Mouse (Mus musculus) large intestine, adult 2 months (tissue): ENCODE results near the gene Gm42791. TPM values are rescaled to one million over a fixed set of nuclear protein-coding genes. Genes with fewer than 3 reads are reported as not detected.

ENCODE experiments used
- DNase-seq: peaks from one replicate; pipeline ENCODE4 v3.0.0-alpha.2; 2012; ENCODE audit warnings: low read depth, low spot score
- WGBS: fragments of 180-500 bp; shearing (Covaris S2); methylation state at CpG from one replicate; pipeline ENCODE4 v1.1.7; 2018; 5-methylcytosine and 5-hydroxymethylcytosine counted together
- polyA plus RNA-seq: library from polyadenylated mRNA; depleted of rRNA; stranded (reverse); fragments of >200 nt; gene quantifications from 2 replicates; pipeline ENCODE4 v1.2.3, GENCODE M21; 2012; rRNA removed

Gene Gm42791
- polyA plus RNA-seq = not detected in 2 replicates

GRCm38 (mm10) chr5:148994706-148995414, at the start of gene Gm42791:
TSS of gene Gm42791 (minus strand) at chr5:148995147.
- peak; percentile 94 for DNase-seq
- WGBS = 1% methylated on average over 33 of the region's 33 CpGs

- DNase-seq = no peak
- WGBS = 73% methylated on average over 4 of the region's 4 CpGs
Measured at GRCm38 (mm10) chr5:149044067-149044466, 49.1 kb upstream of the Gm42791 start.

GRCm38 (mm10) chr5:149043240-149043639, 48.3 kb upstream of the Gm42791 start:
- DNase-seq = no peak
- WGBS = 80% methylated on average over 6 of the region's 6 CpGs

DNA sequence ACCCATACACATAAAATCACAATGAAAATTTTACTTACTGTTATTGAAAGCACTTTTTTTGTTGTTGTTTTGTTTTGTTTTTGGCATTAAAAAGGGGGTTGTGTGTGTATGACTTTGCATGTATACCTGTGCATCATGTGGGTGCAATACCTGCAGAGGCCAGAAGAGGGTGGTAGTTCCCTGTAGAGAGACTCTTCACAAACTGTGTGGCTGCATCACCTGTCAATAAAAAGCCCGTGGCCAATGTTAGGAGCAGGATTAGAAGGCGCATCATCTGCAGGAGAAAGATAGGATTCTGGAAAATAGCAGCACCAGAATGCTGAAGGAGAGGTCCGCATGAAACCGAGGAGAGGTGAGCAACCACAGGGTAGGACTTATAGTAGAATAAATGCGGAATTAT, 44.9 kb upstream of the Gm42791 start:
- no peak for DNase-seq
- 87% methylated on average over 5 of the region's 5 CpGs for WGBS

GRCm38 (mm10) chr5:149037729-149038128, 42.8 kb upstream of the Gm42791 start:
- DNase-seq = no peak
- WGBS = 10% methylated on average over 10 of the region's 10 CpGs

GRCm38 (mm10) chr5:149036920-149037319, 42.0 kb upstream of the Gm42791 start:
- no peak for DNase-seq
- 95% methylated on average over 3 of the region's 3 CpGs for WGBS

DNA sequence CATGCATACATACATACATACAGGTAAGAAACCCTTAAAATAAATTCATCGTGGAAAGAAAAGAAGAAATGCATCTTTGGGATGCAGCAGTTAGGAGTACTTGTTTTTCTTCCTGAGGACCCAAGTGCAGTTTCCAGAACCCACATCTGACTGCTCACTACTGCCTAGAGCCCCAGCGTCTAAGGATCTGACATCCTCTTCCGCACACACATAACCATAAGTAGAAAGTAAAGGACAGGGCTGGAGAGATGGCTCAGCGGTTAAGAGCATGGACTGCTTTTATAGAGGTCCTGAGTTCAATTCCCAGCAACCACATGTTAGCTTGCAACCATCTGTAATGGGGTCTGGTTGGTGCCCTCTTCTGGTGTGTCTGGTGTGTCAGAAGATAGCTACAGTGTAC, 37.5 kb upstream of the Gm42791 start:
- 98% methylated on average over 4 of the region's 4 CpGs for WGBS
- no peak for DNase-seq

DNA sequence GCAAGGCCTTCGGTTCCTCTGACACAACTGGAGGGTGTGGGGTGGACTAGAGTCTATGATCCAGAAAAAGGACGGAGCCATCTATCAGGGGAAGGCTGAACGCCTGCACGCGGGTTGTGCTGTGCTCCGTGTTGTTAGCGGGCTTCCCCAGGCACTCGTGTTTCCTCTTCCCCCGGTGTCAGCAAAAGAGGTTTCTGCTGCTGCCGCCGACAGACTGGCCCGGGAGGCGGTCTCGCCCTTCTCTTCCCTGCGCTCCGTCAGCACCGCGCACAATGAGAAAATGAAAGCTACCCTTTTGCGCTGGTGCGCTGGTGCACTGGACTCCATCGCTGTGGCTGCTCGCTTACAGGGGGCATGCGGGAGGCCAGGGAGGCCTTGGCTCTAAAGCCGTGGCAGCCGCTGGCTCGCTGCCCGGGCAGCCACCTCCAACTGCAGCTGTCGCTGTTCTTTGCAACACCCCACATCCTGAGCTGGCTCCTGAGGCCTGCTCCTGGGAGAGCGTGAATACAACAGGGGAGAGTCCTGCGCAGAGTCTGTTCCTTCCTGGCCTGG, 36.3 kb upstream of the Gm42791 start:
- no peak for DNase-seq
- WGBS = under 1% methylated on average over 30 of the region's 30 CpGs

GRCm38 (mm10) chr5:149030103-149030502, 35.2 kb upstream of the Gm42791 start:
- WGBS = 63% methylated on average over 2 of the region's 2 CpGs
- DNase-seq = no peak

DNA sequence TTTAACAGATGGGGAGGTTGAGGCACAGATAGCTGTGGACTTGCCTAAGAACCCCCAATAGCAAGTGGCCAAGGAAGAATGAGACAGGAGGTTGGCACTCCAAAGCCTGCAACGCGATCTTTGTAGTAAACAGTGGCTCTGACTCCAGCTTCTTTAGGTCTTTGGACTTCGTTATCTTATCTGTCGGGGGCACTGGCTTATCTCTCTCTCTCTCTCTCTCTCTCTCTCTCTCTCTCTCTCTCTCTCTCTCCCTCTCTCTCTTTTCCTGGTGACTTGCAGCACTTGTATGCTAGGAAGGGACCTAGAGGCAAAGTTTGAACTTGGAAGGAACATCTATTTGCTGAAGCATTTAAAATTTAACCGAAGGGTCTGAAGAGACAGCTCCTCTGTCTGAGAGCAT, 33.4 kb upstream of the Gm42791 start:
- no peak for DNase-seq
- WGBS = 46% methylated on average over 5 of the region's 5 CpGs

DNA sequence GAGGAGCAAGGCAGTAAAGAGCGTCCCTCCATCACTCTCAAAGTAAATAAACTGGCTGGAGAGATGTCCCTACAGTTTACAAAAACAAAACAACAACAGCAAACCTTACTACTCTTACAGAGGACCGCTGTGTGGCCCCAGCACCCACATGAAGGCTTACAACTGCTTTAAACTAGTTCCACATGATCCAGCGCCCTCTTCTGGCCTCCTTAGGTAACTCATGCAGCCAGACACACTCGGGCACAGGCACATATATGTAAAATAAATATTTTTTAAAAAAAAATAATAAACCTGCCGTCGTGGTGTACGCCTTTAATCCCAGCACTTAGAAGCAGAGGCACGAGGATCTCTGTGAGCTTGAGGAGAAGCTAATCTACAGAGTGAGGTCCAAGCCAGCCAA, 32.4 kb upstream of the Gm42791 start:
- 75% methylated on average over 8 of the region's 8 CpGs for WGBS
- no peak for DNase-seq

DNA sequence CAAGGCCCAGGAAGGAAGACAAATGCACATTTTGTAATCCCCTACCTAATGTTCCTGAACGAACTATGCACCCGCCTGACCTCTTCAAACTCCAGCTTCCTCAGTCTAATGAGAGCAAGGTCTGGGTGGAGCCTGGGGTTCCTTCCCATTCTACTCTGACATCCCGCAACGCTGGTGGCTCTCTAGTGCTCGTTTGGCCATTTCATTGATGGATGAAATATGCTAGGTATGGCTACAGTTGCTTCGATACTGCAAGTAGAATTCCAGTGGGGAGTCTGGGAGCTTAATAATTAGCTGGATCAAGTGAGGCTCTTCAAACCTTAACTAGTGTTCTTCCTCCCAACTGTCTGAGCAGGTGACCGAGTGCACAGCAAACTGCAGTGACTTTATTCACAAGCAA, 26.2 kb upstream of the Gm42791 start:
- WGBS = 26% methylated on average over 7 of the region's 7 CpGs
- no peak for DNase-seq

GRCm38 (mm10) chr5:149020681-149021062, 25.7 kb upstream of the Gm42791 start:
- DNase-seq = no peak
- 73% methylated on average over 16 of the region's 16 CpGs for WGBS

DNA sequence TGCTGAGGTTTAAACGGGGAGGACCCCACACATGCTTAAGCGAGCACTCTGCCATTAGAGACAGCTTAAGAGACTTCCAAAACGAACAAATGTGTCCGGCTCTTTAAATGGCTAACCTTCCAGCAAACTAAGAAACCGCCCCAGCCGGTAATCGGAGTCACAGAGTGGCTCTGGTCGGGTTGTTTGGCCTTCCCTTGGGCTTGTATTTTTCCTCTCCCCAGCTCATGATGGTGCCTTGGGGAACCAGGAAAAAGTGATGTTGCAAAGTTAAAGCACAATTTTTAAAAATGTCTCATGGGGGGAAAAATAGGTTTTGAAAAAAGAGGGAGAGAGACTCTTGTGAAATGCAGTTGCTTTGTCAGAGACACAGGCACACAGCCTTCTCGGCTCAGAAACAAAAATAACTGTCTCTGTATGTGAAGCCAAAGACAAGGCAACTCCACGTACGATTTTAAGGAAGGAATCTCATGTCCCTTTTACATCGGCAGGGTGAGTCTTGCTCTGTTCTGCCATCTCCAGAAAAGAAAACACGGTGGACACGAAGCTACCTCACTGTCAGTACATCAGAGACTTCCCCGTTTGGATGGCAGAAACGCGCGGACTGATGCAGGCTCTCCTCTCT, 25.2 kb upstream of the Gm42791 start:
- no peak for DNase-seq
- 62% methylated on average over 18 of the region's 18 CpGs for WGBS

- WGBS = 30% methylated on average over 3 of the region's 3 CpGs
Measured at GRCm38 (mm10) chr5:149017666-149018415, 22.9 kb upstream of the Gm42791 start.

DNA sequence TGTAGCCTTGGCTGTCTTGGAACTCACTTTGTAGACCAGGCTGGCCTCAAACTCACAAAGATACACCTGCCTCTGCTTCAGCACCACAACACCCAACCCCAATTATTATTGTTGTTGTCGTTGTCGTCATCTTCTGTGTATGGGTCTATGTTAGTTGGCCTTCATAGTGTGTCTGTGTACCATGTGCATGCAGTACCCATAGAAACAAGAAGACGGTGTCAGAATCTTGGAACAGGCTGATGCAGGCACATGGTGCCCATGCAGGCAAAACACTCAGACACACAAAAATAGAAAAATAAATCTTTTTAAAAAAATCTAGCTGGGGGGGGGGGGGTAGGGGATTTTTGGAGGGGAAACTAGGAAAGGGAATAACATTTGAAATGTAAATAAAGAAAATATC, 22.2 kb upstream of the Gm42791 start:
- 77% methylated on average over 3 of the region's 3 CpGs for WGBS
- DNase-seq = no peak

More at GRCm38 (mm10) chr5:149017666-149018415, 22.9 kb upstream of the Gm42791 start:
- no peak for DNase-seq

- 65% methylated on average over 5 of the region's 5 CpGs for WGBS
- no peak for DNase-seq
Measured at GRCm38 (mm10) chr5:149016261-149016660, 21.3 kb upstream of the Gm42791 start.

DNA sequence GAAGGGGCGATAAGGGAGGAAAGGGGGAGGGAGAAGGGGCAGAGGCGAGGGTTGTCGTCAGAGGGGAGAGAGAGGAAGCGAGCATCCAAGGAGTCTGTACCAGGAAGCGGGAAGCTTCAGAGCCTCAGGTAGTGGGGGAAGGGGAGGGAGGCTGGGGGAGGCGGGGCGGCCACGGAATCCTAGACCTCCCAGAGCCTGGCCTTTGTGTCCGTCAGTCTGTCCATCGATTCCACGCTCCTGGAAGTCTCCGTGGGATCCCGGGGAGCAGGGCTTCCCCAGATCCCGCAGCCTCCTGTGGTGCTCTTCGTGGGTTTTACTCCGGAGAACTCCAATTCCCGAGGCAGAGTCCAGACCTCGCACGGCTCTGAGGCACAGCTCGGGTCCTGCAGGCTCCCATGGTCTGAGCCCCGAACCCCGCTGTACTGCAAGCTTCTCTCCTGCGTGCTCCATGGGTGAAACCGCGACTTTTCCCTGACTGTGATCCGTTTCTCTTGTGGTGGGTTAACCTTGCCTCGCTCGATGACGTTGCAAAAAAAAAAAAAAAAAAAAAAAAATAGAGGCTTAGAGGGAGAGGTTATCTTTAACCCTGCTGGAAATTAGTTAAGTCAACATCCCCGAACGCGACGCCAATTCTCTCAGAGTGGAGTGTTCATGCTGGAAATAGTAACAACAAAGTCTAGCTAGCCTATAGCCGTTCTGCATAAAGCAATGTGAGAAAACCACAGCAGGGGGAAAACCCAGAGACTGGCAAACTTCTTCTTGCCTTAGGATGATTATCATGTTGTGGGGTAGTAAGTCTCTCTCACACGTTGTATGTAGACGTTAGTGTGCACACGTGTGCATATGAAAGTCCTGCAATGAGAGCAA, 20.6 kb upstream of the Gm42791 start:
- DNase-seq = no peak
- WGBS = 2% methylated on average over 37 of the region's 37 CpGs

DNA sequence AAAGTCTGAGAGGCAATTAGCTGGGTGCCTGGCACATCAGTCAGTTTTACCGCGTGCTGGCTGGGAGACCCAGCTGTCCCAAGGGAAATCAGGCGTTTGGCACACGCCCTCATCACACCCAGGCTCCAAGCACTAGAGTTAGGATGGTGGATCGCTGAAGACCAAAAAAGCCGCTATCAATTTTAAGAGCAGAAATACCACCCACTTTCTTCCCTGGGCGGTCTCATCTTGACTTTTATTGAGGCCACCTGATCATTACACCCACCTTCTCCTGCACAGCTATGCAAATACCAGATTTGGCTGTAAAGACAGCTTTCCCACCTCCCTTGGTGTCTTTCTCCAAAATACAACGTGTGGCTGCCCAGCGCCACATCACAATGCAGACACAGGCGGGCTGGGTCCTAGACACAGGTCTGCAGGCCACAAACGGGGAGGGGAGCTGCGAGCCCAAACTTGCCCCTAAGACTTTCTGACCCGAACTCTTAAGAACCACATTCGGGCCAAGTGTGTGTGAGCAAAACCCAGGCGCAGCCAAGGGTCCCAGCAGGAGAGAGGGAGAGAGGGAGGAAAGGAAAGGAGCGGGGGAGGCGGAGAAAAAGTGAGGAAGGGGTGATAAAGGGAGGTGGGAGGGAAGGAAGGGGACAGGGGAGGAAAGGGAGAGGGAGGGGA, 19.8 kb upstream of the Gm42791 start:
- no peak for DNase-seq
- 29% methylated on average over 17 of the region's 17 CpGs for WGBS
